Mouse (Mus musculus) ES-E14 (cell line): ENCODE data around the gene Trpm3.

ENCODE experiments used
- CHD2 ChIP-seq: IDR thresholded peaks from 2 replicates; pipeline ENCODE4 v1.6.1; 2014; ENCODE audit warnings: mild to moderate bottlenecking, low read depth, low read length, inconsistent platforms
- HCFC1 ChIP-seq: IDR thresholded peaks from 2 replicates; pipeline ENCODE4 v1.6.1; 2012; ENCODE audit warnings: low read length, inconsistent platforms, borderline replicate concordance; ENCODE audit not compliant: insufficient read depth
- MAFK ChIP-seq: IDR thresholded peaks from 2 replicates; pipeline ENCODE4 v1.6.1; 2014; ENCODE audit warnings: mild to moderate bottlenecking, low read depth, low read length, inconsistent platforms; ENCODE audit not compliant: insufficient read depth
- ZC3H11A ChIP-seq: IDR thresholded peaks from 2 replicates; pipeline ENCODE4 v1.6.1; 2012; ENCODE audit warnings: low read depth, mild to moderate bottlenecking, inconsistent platforms, low read length, borderline replicate concordance
- ZNF384 ChIP-seq: IDR thresholded peaks from 2 replicates; pipeline ENCODE4 v1.6.1; 2012; ENCODE audit warnings: low read depth, low read length, inconsistent platforms

DNA sequence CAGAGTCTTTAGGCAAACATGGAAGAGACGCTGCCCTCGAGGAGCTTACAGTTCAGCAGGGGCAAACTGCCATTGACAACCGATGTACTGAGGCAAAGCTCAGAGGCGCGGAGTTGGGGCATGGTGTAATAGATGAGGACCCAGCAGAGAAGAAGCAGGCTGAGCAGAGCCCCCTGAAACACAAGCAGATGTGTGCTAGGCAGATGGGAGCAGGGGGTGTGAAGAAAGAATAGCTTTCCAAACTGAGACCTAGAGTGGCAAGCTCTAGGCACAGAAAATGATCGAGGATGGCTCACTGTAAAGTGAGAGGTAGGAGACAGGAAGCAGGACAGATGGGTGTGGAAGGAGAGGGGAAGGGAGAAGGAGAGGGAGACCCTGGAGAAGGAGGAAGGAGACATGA lies 792.2 kb downstream of the Trpm3 start:
- TF ChIP-seq CHD2 (no peak), ZNF384 (no peak), HCFC1 (no peak), MAFK (no peak), ZC3H11A (no peak)
